Mouse (Mus musculus) brain, embryonic 14.5 days (tissue): ENCODE measurements around the gene Slc48a1. TPM values are rescaled to one million over a fixed set of nuclear protein-coding genes. Genes with fewer than 3 reads are reported as not detected.

ENCODE experiments used
- DNase-seq: peaks from one replicate; pipeline ENCODE4 v3.0.0-alpha.2; 2011; ENCODE audit warnings: low read depth
- CTCF ChIP-seq: fragments of 200-500 bp; IDR thresholded peaks from 2 replicates; pipeline ENCODE4 v1.5.1; 2012; ENCODE audit warnings: inconsistent platforms, mild to moderate bottlenecking, moderate library complexity, borderline replicate concordance; ENCODE audit not compliant: insufficient read depth, insufficient read length; ENCODE audit errors: extremely low read depth
- POLR2A ChIP-seq: fragments of 200-500 bp; IDR thresholded peaks from 2 replicates; pipeline ENCODE4 v1.6.1; 2012; ENCODE audit warnings: mild to moderate bottlenecking, inconsistent platforms, borderline replicate concordance; ENCODE audit not compliant: poor library complexity, insufficient read depth, insufficient read length, severe bottlenecking; ENCODE audit errors: extremely low read depth
- polyA plus RNA-seq: library from polyadenylated mRNA; depleted of rRNA; stranded (reverse); fragments of >200 nt; gene quantifications from 2 replicates; pipeline ENCODE4 v1.2.3, GENCODE M21; 2012

The Slc48a1 gene
- polyA plus RNA-seq, 1 experiment = 39.5 TPM

DNA sequence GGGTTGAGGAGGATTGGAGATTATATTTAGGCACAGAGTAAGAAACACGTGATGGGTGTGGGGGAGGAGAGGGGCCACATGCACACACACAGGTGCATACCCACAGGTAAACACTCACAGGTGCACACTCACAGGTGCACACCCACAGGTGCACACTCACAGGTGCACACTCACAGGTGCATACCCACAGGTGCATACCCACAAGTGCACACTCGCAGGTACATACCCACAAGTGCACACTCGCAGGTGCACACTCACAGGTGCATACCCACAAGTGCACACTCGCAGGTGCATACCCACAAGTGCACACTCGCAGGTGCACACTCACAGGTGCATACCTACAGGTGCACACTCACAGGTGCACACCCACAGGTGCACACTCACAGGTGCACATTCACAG is 32.1 kb downstream of the Slc48a1 start:
- no peak for TF ChIP-seq CTCF
- no peak for TF ChIP-seq POLR2A
- no peak for DNase-seq

DNA sequence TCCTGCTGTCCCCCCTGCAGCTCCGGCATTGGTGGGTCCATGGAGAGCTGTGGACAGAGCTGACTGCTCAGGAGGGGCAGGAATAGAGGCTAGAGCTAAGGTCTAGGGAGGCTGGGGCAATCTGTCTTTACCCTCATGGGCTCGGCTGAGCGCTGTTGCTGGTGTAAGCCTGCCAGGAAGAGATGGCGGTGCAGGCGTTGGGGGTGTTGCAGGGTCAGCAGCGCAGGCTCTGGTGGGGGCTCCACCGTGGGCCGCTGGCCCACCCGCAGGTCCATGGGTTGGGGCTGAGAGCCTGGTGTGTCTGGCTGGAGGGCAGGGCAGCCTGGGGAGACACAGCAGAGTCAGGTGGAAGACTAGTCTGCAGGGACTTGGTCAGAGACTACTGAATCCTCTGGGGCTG is 33.0 kb downstream of the Slc48a1 start:
- no peak for DNase-seq
- TF ChIP-seq POLR2A (no peak), CTCF (no peak)

DNA sequence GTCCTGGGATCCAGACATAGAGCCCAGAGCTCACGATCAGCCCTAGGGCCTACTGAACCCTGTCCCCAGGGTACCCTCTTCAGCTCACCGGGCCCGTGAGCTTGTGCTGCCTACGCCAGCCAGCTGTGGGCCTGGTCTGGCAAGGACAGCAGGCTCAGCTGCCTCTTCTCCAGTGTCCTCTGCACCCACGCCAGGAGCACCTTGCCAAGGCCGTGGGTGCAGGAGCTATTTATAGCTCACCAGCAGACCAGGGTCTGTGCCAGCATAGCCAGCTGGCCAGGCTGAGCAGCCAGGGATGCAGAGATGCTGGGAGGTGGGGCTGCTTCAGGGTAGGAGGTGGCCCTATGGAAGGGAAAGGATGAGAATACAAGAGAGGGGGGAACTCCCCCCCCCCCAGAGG is 33.8 kb downstream of the Slc48a1 start:
- no peak for TF ChIP-seq CTCF
- TF ChIP-seq POLR2A = no peak
- DNase-seq = peak; percentile 79

DNA sequence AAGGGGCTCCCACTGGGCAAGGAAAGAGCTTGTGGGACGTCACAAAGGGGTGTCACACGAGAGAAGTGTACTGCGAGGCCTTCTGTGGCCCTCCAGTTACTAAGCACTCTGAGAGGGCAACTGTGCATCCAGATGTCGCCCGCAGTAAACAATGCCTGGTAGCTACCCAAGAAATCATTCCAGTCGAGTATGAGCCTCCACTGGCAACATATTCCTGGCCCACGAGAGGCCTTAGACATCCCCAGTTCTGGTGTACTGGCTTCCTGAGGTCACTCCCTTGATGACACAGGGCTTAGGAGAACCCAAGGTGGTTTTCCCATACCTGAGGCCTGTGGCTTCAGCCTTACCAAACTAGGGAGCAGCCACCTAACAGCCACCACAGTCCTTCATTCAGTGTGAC is 34.6 kb downstream of the Slc48a1 start:
- no peak for TF ChIP-seq POLR2A
- no peak for DNase-seq

DNA sequence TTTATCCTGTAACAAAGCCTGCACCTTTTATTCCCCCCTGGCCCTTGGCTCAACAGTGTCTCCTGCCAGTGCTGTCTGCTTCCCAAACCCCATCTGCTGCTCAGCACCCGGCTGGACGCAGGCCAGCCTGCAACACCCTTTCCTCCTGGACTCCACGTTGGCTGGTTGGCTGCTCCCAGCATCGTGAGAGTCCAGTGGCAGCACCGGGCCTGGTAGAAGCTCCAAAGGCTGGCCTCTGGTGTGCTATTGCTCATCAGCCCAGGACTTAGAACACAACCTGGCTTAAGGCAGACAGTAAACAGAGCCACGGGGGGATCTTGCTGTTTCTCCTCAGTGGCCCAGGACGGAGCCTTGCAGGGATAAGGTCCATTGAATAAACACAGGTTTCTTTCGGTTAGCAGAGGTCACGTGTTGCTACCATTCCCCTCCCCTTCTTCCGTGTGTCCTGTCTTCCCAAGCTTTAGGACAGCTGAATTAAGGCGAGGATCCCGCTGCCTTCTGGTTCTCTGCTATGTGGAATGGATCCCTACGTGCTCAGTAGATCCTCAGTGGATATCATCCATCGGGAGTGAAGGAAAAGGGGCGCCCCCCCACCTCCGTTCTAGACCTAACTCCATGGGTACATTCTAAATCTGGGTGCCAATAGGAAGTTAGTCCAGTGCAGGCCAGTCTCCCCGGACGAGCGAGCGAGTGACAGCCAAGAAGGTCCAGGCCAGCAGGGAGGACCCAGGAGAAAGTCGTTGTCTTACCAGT is 35.3 kb downstream of the Slc48a1 start:
- TF ChIP-seq POLR2A (no peak), CTCF (no peak)
- peak; percentile 75 for DNase-seq

DNA sequence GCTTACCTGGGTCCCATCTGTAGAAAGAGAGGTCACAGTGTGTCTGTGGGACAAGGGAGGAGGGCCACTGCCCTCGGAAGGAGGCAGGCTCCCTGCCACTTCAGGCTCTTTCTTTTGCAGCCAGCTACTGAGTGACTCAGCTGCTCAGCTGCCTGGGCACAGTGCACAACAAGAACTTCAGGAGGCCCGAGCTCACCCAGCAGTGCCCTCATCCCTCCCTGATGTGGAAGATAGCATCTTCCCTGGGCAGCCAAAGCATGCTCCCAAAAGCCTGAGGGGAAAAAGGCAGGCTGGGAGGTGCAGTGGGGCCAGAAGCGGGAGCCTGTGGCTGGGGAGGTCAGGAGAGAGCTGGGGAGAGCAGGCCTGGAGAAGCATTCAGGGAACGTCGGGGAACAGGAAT is 36.4 kb downstream of the Slc48a1 start:
- TF ChIP-seq POLR2A (no peak), CTCF (no peak)

DNA sequence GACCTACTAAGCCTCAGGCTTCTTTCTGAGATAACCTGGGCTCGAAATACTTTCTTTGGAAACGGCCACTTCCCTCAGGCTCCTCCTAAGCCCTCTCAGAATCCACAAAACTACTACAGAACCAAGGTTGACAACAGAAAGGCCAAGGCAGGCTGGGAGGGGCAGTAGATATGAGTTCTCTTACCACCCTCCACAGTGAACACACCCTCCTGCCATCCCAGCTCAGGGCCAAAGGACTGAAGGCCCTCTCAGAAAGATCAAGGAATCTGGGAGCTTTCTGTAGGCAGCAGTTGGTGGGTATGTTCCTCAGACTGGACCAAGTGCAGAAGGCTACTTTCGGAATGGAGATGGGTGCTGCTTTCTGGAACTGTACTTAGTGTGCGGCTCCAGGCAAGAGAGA is 36.9 kb downstream of the Slc48a1 start:
- DNase-seq = no peak
- TF ChIP-seq POLR2A = no peak
- no peak for TF ChIP-seq CTCF

More for the DNA sequence above, 36.4 kb downstream of the Slc48a1 start:
- no peak for DNase-seq

DNA sequence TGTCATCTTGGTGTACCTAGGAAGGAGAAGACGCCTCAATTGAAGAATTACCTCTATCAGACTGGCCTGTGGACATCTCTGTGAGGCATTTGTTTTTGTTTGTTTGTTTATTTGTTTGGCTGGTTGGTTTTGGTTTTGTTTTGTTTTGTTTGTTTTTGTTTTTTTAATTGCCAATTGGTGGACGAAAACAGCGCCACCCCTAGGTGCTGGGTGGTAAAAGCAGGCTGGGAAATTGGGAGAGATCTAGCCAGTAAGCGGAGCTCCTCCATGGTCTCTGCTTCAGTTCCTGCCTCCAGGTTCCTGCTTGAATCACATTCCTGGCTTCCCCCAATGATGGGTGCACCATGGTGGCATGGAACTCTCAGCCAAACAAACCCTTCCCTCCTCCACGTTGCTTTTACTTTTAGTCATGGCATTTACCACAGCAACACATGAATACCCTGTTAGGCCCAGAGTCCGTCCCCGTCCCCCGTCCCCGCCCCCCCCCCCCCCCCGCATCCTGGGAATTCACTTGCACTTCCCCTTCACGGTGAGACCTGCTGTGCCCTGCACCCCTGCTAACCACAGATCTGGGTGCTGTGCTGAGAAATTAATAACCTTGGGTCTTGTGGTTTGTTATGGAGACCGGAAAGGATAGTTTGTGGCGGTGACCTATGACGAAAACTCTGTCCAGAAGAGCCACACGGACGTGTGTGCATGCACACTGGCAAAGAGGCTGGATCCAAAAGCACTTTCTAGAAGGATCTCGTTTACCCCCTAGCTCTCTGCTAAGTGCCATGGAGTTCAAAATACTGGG is 38.1 kb downstream of the Slc48a1 start:
- no peak for DNase-seq
- TF ChIP-seq POLR2A (no peak), CTCF (0 out of 2 replicates have a peak, but pooled peaks have one; percentile 3)

DNA sequence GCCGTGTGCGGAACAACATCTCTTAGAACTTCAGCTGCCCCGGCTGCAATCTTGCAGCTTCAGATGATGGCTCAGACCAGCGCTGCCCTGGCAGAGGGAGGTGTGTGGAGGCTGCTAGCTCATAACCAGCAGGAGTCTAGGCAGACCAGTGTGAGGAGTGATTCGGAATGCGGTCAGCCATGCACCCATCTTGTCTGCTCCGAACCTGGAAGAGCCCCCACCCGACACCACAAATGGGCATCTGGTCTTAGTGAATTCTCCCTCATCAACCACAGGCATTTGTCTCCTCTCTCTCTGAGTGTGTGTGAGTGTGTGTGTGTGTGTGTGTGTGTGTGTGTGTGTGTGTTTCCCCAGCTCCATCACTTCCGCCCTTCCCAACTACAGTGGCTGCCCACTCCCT is 41.6 kb downstream of the Slc48a1 start:
- no peak for TF ChIP-seq CTCF
- no peak for TF ChIP-seq POLR2A
- no peak for DNase-seq

DNA sequence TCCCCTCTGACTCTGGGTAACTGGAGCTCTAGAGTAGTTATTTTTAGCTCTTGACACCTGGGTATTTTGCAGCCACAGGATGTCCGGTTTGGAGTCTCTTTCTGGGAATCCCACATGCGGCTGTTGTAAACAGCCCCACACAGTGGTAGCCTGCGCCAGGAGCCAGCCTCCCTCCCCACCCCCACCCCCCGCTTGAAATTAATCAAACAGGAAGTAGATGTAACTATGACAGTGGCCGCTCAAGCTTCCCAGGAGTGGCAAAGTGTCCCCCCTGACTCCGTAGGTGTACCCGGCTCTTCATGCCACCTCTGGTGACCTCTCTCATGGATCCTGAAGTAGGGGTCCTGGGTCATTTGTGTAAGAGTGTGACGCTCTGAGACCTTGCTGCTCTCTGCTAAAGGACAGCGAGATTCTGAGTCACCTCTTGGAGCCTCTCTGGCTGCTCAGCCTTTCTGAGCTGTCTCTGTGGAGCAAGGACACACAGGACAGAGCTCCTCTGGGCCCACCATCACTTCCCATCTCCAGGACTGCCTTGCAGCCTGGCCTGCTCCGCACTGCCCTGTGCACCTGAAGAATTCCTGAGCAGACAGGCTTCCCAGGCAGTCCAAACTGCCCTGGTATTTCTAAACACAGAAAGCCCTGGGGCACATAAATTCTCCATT is 43.1 kb downstream of the Slc48a1 start:
- no peak for TF ChIP-seq POLR2A
- TF ChIP-seq CTCF = no peak
- DNase-seq = no peak

DNA sequence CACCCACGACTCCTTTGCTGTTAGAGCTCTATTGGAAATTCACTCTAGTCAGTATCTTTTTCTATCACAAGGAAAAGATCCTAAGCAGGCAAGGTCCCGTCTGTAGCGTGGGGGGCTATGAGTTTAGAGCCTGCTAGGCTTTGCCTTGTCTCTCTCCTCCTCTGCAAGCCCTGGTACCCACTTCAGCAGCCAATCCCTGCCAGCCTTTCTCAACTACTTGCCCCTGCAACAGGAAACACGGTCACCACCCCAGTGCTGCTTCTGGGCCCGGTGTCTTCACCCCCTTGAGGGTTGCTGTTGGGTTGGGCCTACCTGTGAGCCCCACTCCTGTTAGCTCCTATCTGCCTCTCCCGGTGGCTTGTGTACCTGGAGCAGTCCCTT is 43.7 kb downstream of the Slc48a1 start:
- no peak for TF ChIP-seq POLR2A
- no peak for TF ChIP-seq CTCF
- no peak for DNase-seq
